26 mouse cellular contexts compared by ENCODE assay signal in the genomic region with DNA sequence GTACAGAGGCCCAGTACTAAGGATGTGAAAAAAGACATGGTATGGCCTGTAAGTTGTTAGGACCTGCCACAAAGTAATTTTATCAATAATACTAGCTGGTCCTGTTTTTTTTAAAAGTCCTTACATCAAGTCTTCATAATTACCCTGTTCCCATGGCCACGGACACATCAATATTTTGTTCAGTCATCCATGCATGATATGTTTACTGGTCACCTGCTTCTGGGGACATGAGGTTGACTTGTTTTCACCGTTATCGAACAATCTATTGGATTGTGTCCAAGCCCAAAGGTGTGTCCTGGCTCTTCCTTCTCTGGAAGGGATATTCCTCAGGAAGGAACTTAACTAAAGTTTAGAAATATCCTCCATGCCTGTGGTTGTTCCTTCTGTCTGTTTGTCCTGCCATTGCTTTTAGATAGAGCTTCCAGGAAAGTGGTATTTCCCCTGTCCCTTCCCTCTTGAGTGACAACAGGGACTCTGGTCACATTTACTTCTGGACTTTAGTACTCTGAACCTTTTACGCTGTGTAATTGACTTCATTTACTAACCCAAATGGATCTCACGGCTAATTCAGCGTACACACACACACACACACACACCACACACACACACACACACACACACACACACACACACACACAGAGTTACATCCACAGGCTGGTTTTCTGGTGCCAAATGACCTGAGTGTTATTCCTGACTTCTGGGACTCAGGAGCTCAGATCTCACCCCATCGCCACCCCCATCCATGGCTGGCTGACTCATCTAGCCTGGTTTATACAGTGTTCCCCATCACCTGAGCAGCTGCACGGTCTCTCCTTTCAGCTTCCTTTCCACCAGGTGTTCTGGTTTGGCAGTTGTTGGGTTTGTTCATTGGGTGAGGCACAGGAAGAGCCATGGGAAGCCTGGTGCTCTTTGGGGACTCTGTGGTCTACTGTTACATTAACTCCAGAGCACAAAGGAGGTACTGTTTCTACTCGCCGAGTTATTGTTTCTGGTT. TPM values are rescaled to one million over a fixed set of nuclear protein-coding genes. Genes with fewer than 3 reads are reported as not detected.
DNase-seq lines count a peak whose midpoint lies in the region; ATAC-seq lines count a peak whose summit lies in the region.
"Had no signal": no experiment of that assay in that cellular context is flagged by ENCODE, and none has a peak within 500 bp of the region (broad histone marks: within the 10 kb centered on the region; RNA-seq: fewer than 3 reads in every experiment).

No protein-coding gene starts in this region.

- H3K4me1 ChIP-seq in heart, embryonic 16.5 days (ENCODE audit: control insufficient read depth, insufficient read depth, low read length), result no peaks in the 10 kb centered on the region
- no peaks in the 10 kb centered on the region for H3K4me1 ChIP-seq in intestine, embryonic 15.5 days (replicated peaks)
- no peaks in the 10 kb centered on the region for H3K4me1 ChIP-seq in heart, embryonic 12.5 days (replicated peaks)
- no peaks in the 10 kb centered on the region for H3K4me1 ChIP-seq in hindbrain, embryonic 10.5 days (replicated peaks)
- H3K4me1 ChIP-seq: embryonic facial prominence, embryonic 12.5 days; forebrain, embryonic 12.5 days; limb, embryonic 12.5 days; midbrain, embryonic 10.5 days; stomach, embryonic 15.5 days had no signal

- H3K27me3 ChIP-seq in heart, embryonic 16.5 days (ENCODE audit: control insufficient read depth, insufficient read depth, low read length), result no peaks in the 10 kb centered on the region; the same call in 1 of the 2 replicates
- no peaks in the 10 kb centered on the region for H3K27me3 ChIP-seq in intestine, embryonic 15.5 days (replicated peaks)
- 0 out of 2 replicates have a peak, but pooled peaks cover 13% of the 10 kb centered on the region for H3K27me3 ChIP-seq in heart, embryonic 12.5 days (replicated peaks)
- H3K27me3 ChIP-seq in hindbrain, embryonic 10.5 days (ENCODE audit: insufficient read depth, poor library complexity, severe bottlenecking), result no peaks in the 10 kb centered on the region
- H3K27me3 ChIP-seq: embryonic facial prominence, embryonic 12.5 days; forebrain, embryonic 12.5 days; limb, embryonic 12.5 days; stomach, embryonic 15.5 days had no signal

- ATAC-seq in heart, embryonic 16.5 days (replicated peaks; ENCODE audit: extremely low read depth, insufficient read depth, low FRiP score), result 0 out of 2 replicates have a peak, but pooled peaks have one; percentile 37
- ATAC-seq in intestine, embryonic 15.5 days, result peak; percentile 58; the same call in 1 of the 2 replicates
- no peak for ATAC-seq in heart, embryonic 12.5 days (ENCODE audit: insufficient number of reproducible peaks, low FRiP score)

- no peaks in the 10 kb centered on the region for H3K36me3 ChIP-seq in heart, embryonic 16.5 days (ENCODE audit: control insufficient read depth, insufficient read depth)
- no peaks in the 10 kb centered on the region for H3K36me3 ChIP-seq in intestine, embryonic 15.5 days
- H3K36me3 ChIP-seq in heart, embryonic 12.5 days, result no peaks in the 10 kb centered on the region
- no peaks in the 10 kb centered on the region for H3K36me3 ChIP-seq in hindbrain, embryonic 10.5 days
- H3K36me3 ChIP-seq: embryonic facial prominence, embryonic 12.5 days; forebrain, embryonic 12.5 days; limb, embryonic 12.5 days; midbrain, embryonic 10.5 days; stomach, embryonic 15.5 days had no signal

- no peak overlapping the region for H3K4me3 ChIP-seq in heart, embryonic 16.5 days (ENCODE audit: low read length)
- no peak overlapping the region for H3K4me3 ChIP-seq in intestine, embryonic 15.5 days (replicated peaks)
- H3K4me3 ChIP-seq in heart, embryonic 12.5 days, result no peak overlapping the region
- H3K4me3 ChIP-seq in hindbrain, embryonic 10.5 days, result no peak overlapping the region
- H3K4me3 ChIP-seq: embryonic facial prominence, embryonic 12.5 days; erythroblast, embryonic 14.5 days; forebrain, embryonic 12.5 days; layer of hippocampus, adult 2 months; limb, embryonic 12.5 days; midbrain, embryonic 10.5 days; stomach, embryonic 15.5 days had no signal

- H3K9me3 ChIP-seq in heart, embryonic 16.5 days (replicated peaks; ENCODE audit: control insufficient read depth, low read length), result no peaks in the 10 kb centered on the region
- H3K9me3 ChIP-seq in intestine, embryonic 15.5 days, result no peaks in the 10 kb centered on the region
- H3K9me3 ChIP-seq in heart, embryonic 12.5 days (replicated peaks), result no peaks in the 10 kb centered on the region
- H3K9me3 ChIP-seq in hindbrain, embryonic 10.5 days, result no peaks in the 10 kb centered on the region
- H3K9me3 ChIP-seq: embryonic facial prominence, embryonic 12.5 days; forebrain, embryonic 12.5 days; limb, embryonic 12.5 days; midbrain, embryonic 10.5 days; stomach, embryonic 15.5 days had no signal

- H3K9ac ChIP-seq in heart, embryonic 16.5 days (ENCODE audit: low read length), result no peak overlapping the region
- H3K9ac ChIP-seq in intestine, embryonic 15.5 days, result no peak overlapping the region
- no peak overlapping the region for H3K9ac ChIP-seq in heart, embryonic 12.5 days
- H3K9ac ChIP-seq: embryonic facial prominence, embryonic 12.5 days; forebrain, embryonic 12.5 days; limb, embryonic 12.5 days; liver, embryonic 14.5 days; stomach, embryonic 15.5 days had no signal

- H3K4me2 ChIP-seq in heart, embryonic 16.5 days (ENCODE audit: low read depth, low read length), result no peak overlapping the region
- no peak overlapping the region for H3K4me2 ChIP-seq in intestine, embryonic 15.5 days (replicated peaks)
- no peak overlapping the region for H3K4me2 ChIP-seq in heart, embryonic 12.5 days
- H3K4me2 ChIP-seq: embryonic facial prominence, embryonic 12.5 days; forebrain, embryonic 12.5 days; limb, embryonic 12.5 days; stomach, embryonic 15.5 days had no signal

- WGBS in heart, embryonic 16.5 days, result 83% methylated on average over 10 of the region's 10 CpGs
- 79% methylated on average over 10 of the region's 10 CpGs for WGBS in intestine, embryonic 15.5 days
- 82% methylated on average over 10 of the region's 10 CpGs for WGBS in heart, embryonic 12.5 days
- WGBS in hindbrain, embryonic 10.5 days, result 93% methylated on average over 10 of the region's 10 CpGs

- DNase-seq in heart, adult 9 months (ENCODE audit: low spot score in 2 of 2), result no peak
- peak; percentile 68 to 88 for DNase-seq in thymus, adult 18-20 months
- DNase-seq in thymus, postnatal 36 days, result peak; percentile 74 to 86
- DNase-seq in urinary bladder, adult 2 months (ENCODE audit: low spot score), result no peak
- no peak for DNase-seq in hindbrain, embryonic 10.5 days (ENCODE audit: low spot score)
- DNase-seq: cerebellum, adult 11-12 months; cerebellum, postnatal 10 days; gastrocnemius, postnatal 36 days; kidney, adult 8-10 months; kidney, postnatal 25 days had no signal

- peak overlapping the region; percentile 2; the same call in 1 of the 2 replicates for H3K27ac ChIP-seq in heart, embryonic 16.5 days (ENCODE audit: low read length)
- no peak overlapping the region for H3K27ac ChIP-seq in intestine, embryonic 15.5 days
- no peak overlapping the region for H3K27ac ChIP-seq in heart, embryonic 12.5 days (ENCODE audit: poor library complexity, severe bottlenecking)
- H3K27ac ChIP-seq in hindbrain, embryonic 10.5 days, result no peak overlapping the region
- H3K27ac ChIP-seq: embryonic facial prominence, embryonic 12.5 days; forebrain, embryonic 12.5 days; layer of hippocampus, adult 2 months; limb, embryonic 12.5 days; liver, embryonic 14.5 days; macrophage; midbrain, embryonic 10.5 days; stomach, embryonic 15.5 days had no signal

RNA-seq across cellular contexts. Expression of a gene that starts 7.1 kb away (rescaled TPM):
- 0.13 TPM in 1 of 2 replicates, not detected in the other for polyA plus RNA-seq in heart, embryonic 16.5 days (2015; fragmentation: Nextera tagmentation; extraction: Ambion mirVana)
- polyA plus RNA-seq in intestine, embryonic 15.5 days (2015; fragmentation: Nextera tagmentation; extraction: Ambion mirVana), result 0.43 TPM in 1 of 2 replicates, not detected in the other
- polyA plus RNA-seq in heart, embryonic 12.5 days (2016; fragmentation: Nextera tagmentation; extraction: Ambion mirVana), result not detected in 2 replicates
- 0.06 TPM in 2 replicates for polyA plus RNA-seq in urinary bladder, adult 2 months (2012; rRNA removed)
- polyA plus RNA-seq in hindbrain, embryonic 10.5 days (2016; fragmentation: Nextera tagmentation; extraction: Ambion mirVana), result not detected in 2 replicates
- polyA plus RNA-seq: erythroblast, embryonic 14.5 days; heart, postnatal 0 days; hindbrain, embryonic 11.5 days; limb, embryonic 12.5 days; midbrain, embryonic 10.5 days; neural tube, embryonic 14.5 days had no signal

RNA-seq across cellular contexts. Expression of a gene that starts 15.0 kb away (rescaled TPM):
- polyA plus RNA-seq in heart, embryonic 16.5 days (2015; fragmentation: Nextera tagmentation; extraction: Ambion mirVana), result 0.79 and 1.4 TPM in 2 replicates
- polyA plus RNA-seq in intestine, embryonic 15.5 days (2015; fragmentation: Nextera tagmentation; extraction: Ambion mirVana), result 29.1 and 33.6 TPM in 2 replicates
- not detected in 2 replicates for polyA plus RNA-seq in heart, embryonic 12.5 days (2016; fragmentation: Nextera tagmentation; extraction: Ambion mirVana)
- 5.6 and 5.9 TPM in 2 replicates for polyA plus RNA-seq in urinary bladder, adult 2 months (2012; rRNA removed)
- 0.22 TPM in 1 of 2 replicates, not detected in the other for polyA plus RNA-seq in hindbrain, embryonic 10.5 days (2016; fragmentation: Nextera tagmentation; extraction: Ambion mirVana)
- polyA plus RNA-seq: erythroblast, embryonic 14.5 days; heart, postnatal 0 days; hindbrain, embryonic 11.5 days; limb, embryonic 12.5 days; midbrain, embryonic 10.5 days; midbrain, postnatal 0 days; neural tube, embryonic 14.5 days had no signal

RNA-seq across cellular contexts. Expression of a gene that starts 50.7 kb away (rescaled TPM):
- polyA plus RNA-seq in heart, embryonic 16.5 days (2015; fragmentation: Nextera tagmentation; extraction: Ambion mirVana), result 0.75 and 1.6 TPM in 2 replicates
- 0.11 and 0.13 TPM in 2 replicates for polyA plus RNA-seq in intestine, embryonic 15.5 days (2015; fragmentation: Nextera tagmentation; extraction: Ambion mirVana)
- 0.62 and 0.91 TPM in 2 replicates for polyA plus RNA-seq in heart, embryonic 12.5 days (2016; fragmentation: Nextera tagmentation; extraction: Ambion mirVana)
- polyA plus RNA-seq in urinary bladder, adult 2 months (2012; rRNA removed), result 0.98 and 1.3 TPM in 2 replicates
- 0.58 and 0.62 TPM in 2 replicates for polyA plus RNA-seq in hindbrain, embryonic 10.5 days (2016; fragmentation: Nextera tagmentation; extraction: Ambion mirVana)
- polyA plus RNA-seq: erythroblast, embryonic 14.5 days; macrophage had no signal

Comparison
In these comparisons a context has a peak if more than half of its experiments do, and no peak if none do; other contexts are left out.
1. DNase-seq: peak in thymus, adult 18-20 months (2 of 2) and thymus, postnatal 36 days (2 of 2); none in heart, adult 9 months (0 of 2), urinary bladder, adult 2 months (single experiment) and hindbrain, embryonic 10.5 days (single experiment).